In genomic region chr17:79708168-79708567, GRCm38 (mm10) we compare ENCODE assay signal across 19 mouse cellular contexts. TPM values are rescaled to one million over a fixed set of nuclear protein-coding genes. Genes with fewer than 3 reads are reported as not detected.
DNase-seq lines count a peak whose midpoint lies in the region; ATAC-seq and TF ChIP-seq lines count a peak whose summit lies in the region.
"Had no signal": no experiment of that assay in that cellular context is flagged by ENCODE, and none has a peak within 500 bp of the region (broad histone marks: within the 10 kb centered on the region; RNA-seq: fewer than 3 reads in every experiment).

No protein-coding gene starts in this region.

- no peak for DNase-seq in forebrain, embryonic 11.5 days (ENCODE audit: low spot score)
- peak; percentile 48 for DNase-seq in intestine, embryonic 14.5 days (ENCODE audit: low spot score)
- DNase-seq in embryo, embryonic 10 days (ENCODE audit: low spot score) = peak; percentile 24
- DNase-seq in testis, postnatal 14 days (ENCODE audit: low spot score) = no peak
- DNase-seq: adrenal gland, postnatal 36 days; cerebellum, adult 8-10 months; gastrocnemius, postnatal 36 days; kidney, adult 8-10 months; kidney, postnatal 4 days; lung, postnatal 14 days; thymus, adult 18-20 months had no signal

- peaks cover 28% of the 10 kb centered on the region for H3K27me3 ChIP-seq in forebrain, embryonic 11.5 days (ENCODE audit: control insufficient read depth, insufficient read depth, low read length)
- peaks cover 32% of the 10 kb centered on the region for H3K27me3 ChIP-seq in forebrain, embryonic 12.5 days
- peaks cover 35% of the 10 kb centered on the region for H3K27me3 ChIP-seq in intestine, embryonic 14.5 days (replicated peaks; ENCODE audit: control insufficient read depth, insufficient read depth, low read length)
- peaks cover 7% of the 10 kb centered on the region for H3K27me3 ChIP-seq in intestine, embryonic 16.5 days (replicated peaks; ENCODE audit: control insufficient read depth, insufficient read depth, low read length)
- H3K27me3 ChIP-seq in midbrain, embryonic 13.5 days = peaks cover 61% of the 10 kb centered on the region

- WGBS in forebrain, embryonic 11.5 days = 1% methylated on average over 7 of the region's 7 CpGs
- under 1% methylated on average over 7 of the region's 7 CpGs for WGBS in forebrain, embryonic 12.5 days
- WGBS in intestine, embryonic 14.5 days = 21% methylated on average over 7 of the region's 7 CpGs
- WGBS in intestine, embryonic 16.5 days = 31% methylated on average over 7 of the region's 7 CpGs
- 2% methylated on average over 7 of the region's 7 CpGs for WGBS in midbrain, embryonic 13.5 days

- H3K9me3 ChIP-seq in forebrain, embryonic 11.5 days (ENCODE audit: control insufficient read depth, low read length) = no peaks in the 10 kb centered on the region
- no peaks in the 10 kb centered on the region for H3K9me3 ChIP-seq in forebrain, embryonic 12.5 days
- H3K9me3 ChIP-seq in intestine, embryonic 14.5 days (ENCODE audit: control insufficient read depth, low read length) = no peaks in the 10 kb centered on the region
- no peaks in the 10 kb centered on the region for H3K9me3 ChIP-seq in intestine, embryonic 16.5 days (ENCODE audit: control insufficient read depth, low read length)
- no peaks in the 10 kb centered on the region for H3K9me3 ChIP-seq in midbrain, embryonic 13.5 days
- H3K9me3 ChIP-seq: heart, embryonic 15.5 days; liver, embryonic 15.5 days; neural tube, embryonic 13.5 days had no signal

- TF ChIP-seq POLR2A in embryonic fibroblast, embryonic 13.5 days (IDR thresholded peaks at IDR 0.05; ENCODE audit: low read depth, low read length) = no peak

- 0 out of 2 replicates have a peak, but pooled peaks have one; percentile 39 for ATAC-seq in forebrain, embryonic 11.5 days (replicated peaks; ENCODE audit: low FRiP score)
- no peak for ATAC-seq in forebrain, embryonic 12.5 days (ENCODE audit: low FRiP score)
- no peak for ATAC-seq in intestine, embryonic 14.5 days (replicated peaks; ENCODE audit: low FRiP score, low TSS enrichment, low read depth)
- no peak for ATAC-seq in intestine, embryonic 16.5 days
- ATAC-seq in midbrain, embryonic 13.5 days = no peak
- ATAC-seq: hindbrain, embryonic 16.5 days had no signal

- H3K9ac ChIP-seq in forebrain, embryonic 11.5 days (ENCODE audit: low read length) = no peak overlapping the region
- no peak overlapping the region for H3K9ac ChIP-seq in forebrain, embryonic 12.5 days
- H3K9ac ChIP-seq in intestine, embryonic 14.5 days (ENCODE audit: low read length) = no peak overlapping the region
- no peak overlapping the region for H3K9ac ChIP-seq in intestine, embryonic 16.5 days (ENCODE audit: low read depth, low read length)
- H3K9ac ChIP-seq in midbrain, embryonic 13.5 days (replicated peaks) = no peak overlapping the region
- H3K9ac ChIP-seq: heart, embryonic 15.5 days; liver, embryonic 15.5 days; neural tube, embryonic 13.5 days had no signal

- no peaks in the 10 kb centered on the region for H3K36me3 ChIP-seq in forebrain, embryonic 11.5 days (ENCODE audit: control insufficient read depth, insufficient read depth, low read length)
- no peaks in the 10 kb centered on the region for H3K36me3 ChIP-seq in forebrain, embryonic 12.5 days (replicated peaks)
- H3K36me3 ChIP-seq in intestine, embryonic 14.5 days (ENCODE audit: control insufficient read depth, insufficient read depth, low read length) = no peaks in the 10 kb centered on the region
- H3K36me3 ChIP-seq in intestine, embryonic 16.5 days (ENCODE audit: control insufficient read depth, insufficient read depth, low read length) = no peaks in the 10 kb centered on the region
- H3K36me3 ChIP-seq in midbrain, embryonic 13.5 days = no peaks in the 10 kb centered on the region
- H3K36me3 ChIP-seq: heart, embryonic 15.5 days; liver, embryonic 15.5 days; neural tube, embryonic 13.5 days had no signal

- no peak overlapping the region for H3K4me2 ChIP-seq in forebrain, embryonic 11.5 days (ENCODE audit: low read depth, low read length, severe bottlenecking)
- no peak overlapping the region for H3K4me2 ChIP-seq in forebrain, embryonic 12.5 days
- H3K4me2 ChIP-seq in intestine, embryonic 14.5 days (ENCODE audit: low read length) = no peak overlapping the region
- no peak overlapping the region for H3K4me2 ChIP-seq in intestine, embryonic 16.5 days (ENCODE audit: low read depth, low read length)
- no peak overlapping the region for H3K4me2 ChIP-seq in midbrain, embryonic 13.5 days (replicated peaks)
- H3K4me2 ChIP-seq: heart, embryonic 15.5 days; liver, embryonic 15.5 days; neural tube, embryonic 13.5 days had no signal

- H3K4me3 ChIP-seq in forebrain, embryonic 11.5 days (ENCODE audit: low read depth, low read length) = no peak overlapping the region
- no peak overlapping the region for H3K4me3 ChIP-seq in forebrain, embryonic 12.5 days (replicated peaks)
- no peak overlapping the region for H3K4me3 ChIP-seq in intestine, embryonic 14.5 days (ENCODE audit: low read depth, low read length)
- H3K4me3 ChIP-seq in intestine, embryonic 16.5 days (ENCODE audit: low read length) = no peak overlapping the region
- no peak overlapping the region for H3K4me3 ChIP-seq in embryonic fibroblast, embryonic 13.5 days (ENCODE audit: insufficient read depth, low read length)
- H3K4me3 ChIP-seq in midbrain, embryonic 13.5 days (replicated peaks) = no peak overlapping the region
- H3K4me3 ChIP-seq: heart, embryonic 15.5 days; liver, embryonic 15.5 days; neural tube, embryonic 13.5 days had no signal

- no peak overlapping the region for H3K27ac ChIP-seq in forebrain, embryonic 11.5 days (ENCODE audit: low read depth, low read length)
- H3K27ac ChIP-seq in forebrain, embryonic 12.5 days = no peak overlapping the region
- H3K27ac ChIP-seq in intestine, embryonic 14.5 days (ENCODE audit: low read depth) = no peak overlapping the region
- H3K27ac ChIP-seq in intestine, embryonic 16.5 days (ENCODE audit: low read length) = no peak overlapping the region
- H3K27ac ChIP-seq in embryonic fibroblast, embryonic 13.5 days (ENCODE audit: insufficient read depth, low read length) = peak overlapping the region; percentile 81
- no peak overlapping the region for H3K27ac ChIP-seq in midbrain, embryonic 13.5 days
- H3K27ac ChIP-seq: heart, embryonic 15.5 days; liver, embryonic 15.5 days; neural tube, embryonic 13.5 days had no signal

- H3K4me1 ChIP-seq in forebrain, embryonic 11.5 days (replicated peaks; ENCODE audit: control insufficient read depth, insufficient read depth, low read length) = peaks cover 4% of the 10 kb centered on the region; the same call in 1 of the 2 replicates
- peaks cover 8% of the 10 kb centered on the region for H3K4me1 ChIP-seq in forebrain, embryonic 12.5 days
- 0 out of 2 replicates have a peak, but pooled peaks cover 2% of the 10 kb centered on the region for H3K4me1 ChIP-seq in intestine, embryonic 14.5 days (replicated peaks; ENCODE audit: control insufficient read depth, insufficient read depth, low read length)
- peaks cover 3% of the 10 kb centered on the region; the same call in 1 of the 2 replicates for H3K4me1 ChIP-seq in intestine, embryonic 16.5 days (ENCODE audit: control insufficient read depth, insufficient read depth, low read length)
- H3K4me1 ChIP-seq in embryonic fibroblast, embryonic 13.5 days (ENCODE audit: control insufficient read depth, insufficient read depth, low read length) = 0 out of 2 replicates have a peak, but pooled peaks cover 3% of the 10 kb centered on the region
- peaks cover 3% of the 10 kb centered on the region for H3K4me1 ChIP-seq in midbrain, embryonic 13.5 days (replicated peaks)

- no peak for TF ChIP-seq CTCF in embryonic fibroblast, embryonic 13.5 days (IDR thresholded peaks at IDR 0.05; ENCODE audit: borderline replicate concordance, insufficient read depth, low read length)

RNA-seq across cellular contexts. Expression of gene Cyp1b1, which starts 6.7 kb away (rescaled TPM):
- polyA plus RNA-seq in forebrain, embryonic 11.5 days (2014; fragmentation: Nextera tagmentation; extraction: Ambion mirVana) = 1.6 and 2.1 TPM in 2 replicates
- 3.5 and 3.9 TPM in 2 replicates for polyA plus RNA-seq in forebrain, embryonic 12.5 days (2016; fragmentation: Nextera tagmentation; extraction: Ambion mirVana)
- polyA plus RNA-seq in intestine, embryonic 14.5 days (2014; fragmentation: Nextera tagmentation; extraction: Ambion mirVana) = 11.2 and 13.3 TPM in 2 replicates
- 6.9 and 8.9 TPM in 2 replicates for polyA plus RNA-seq in intestine, embryonic 16.5 days (2015; fragmentation: Nextera tagmentation; extraction: Ambion mirVana)
- 527 and 533 TPM in 2 replicates for polyA plus RNA-seq in embryonic fibroblast, embryonic 13.5 days (2011; ENCODE audit: insufficient read length, low read depth, missing spikeins)
- polyA plus RNA-seq in midbrain, embryonic 13.5 days (2015; fragmentation: Nextera tagmentation; extraction: Ambion mirVana) = 4.9 and 5.2 TPM in 2 replicates

Comparison
In these comparisons a context has a peak if more than half of its experiments do, and no peak if none do; other contexts are left out.
1. DNase-seq: peak in intestine, embryonic 14.5 days (single experiment) and embryo, embryonic 10 days (single experiment); none in forebrain, embryonic 11.5 days (single experiment) and testis, postnatal 14 days (single experiment).
2. RNA of gene Cyp1b1, which starts 6.7 kb away (polyA plus RNA-seq): 527 to 533 TPM in embryonic fibroblast, embryonic 13.5 days; 11.2 to 13.3 TPM in intestine, embryonic 14.5 days, 6.9 to 8.9 TPM in intestine, embryonic 16.5 days, 4.9 to 5.2 TPM in midbrain, embryonic 13.5 days, 3.5 to 3.9 TPM in forebrain, embryonic 12.5 days and 1.6 to 2.1 TPM in forebrain, embryonic 11.5 days; every median in the first group is over 10 times any median in the second.